Mouse (Mus musculus) WW6 (cell line): Measurements from ENCODE around the gene Cnot3.
"Not testable (repeated sequence)": the region's sequence is repeated elsewhere in the genome, so short reads cannot be mapped to it uniquely, and the experiment has no call there.

Experiments
- DNase-seq: peaks from one replicate; pipeline ENCODE4 v3.0.0-alpha.2; 2013; ENCODE audit warnings: low read depth, low spot score

Gene Cnot3

GRCm38 (mm10) chr7:3698471-3698870, 53.4 kb downstream of the Cnot3 start:
- DNase-seq: no peak

GRCm38 (mm10) chr7:3703148-3703878, 58.2 kb downstream of the Cnot3 start:
- no peak for DNase-seq

GRCm38 (mm10) chr7:3703879-3704441, 58.9 kb downstream of the Cnot3 start, which contains the start of gene Rps9:
Gene Rps9 (plus strand): TSS chr7:3703993.
- peak; percentile 86 for DNase-seq

- no peak for DNase-seq
Measured at GRCm38 (mm10) chr7:3704475-3704874, 59.4 kb downstream of the Cnot3 start.

- DNase-seq: not testable (repeated sequence)
Measured at GRCm38 (mm10) chr7:3705461-3705860, 60.4 kb downstream of the Cnot3 start.

GRCm38 (mm10) chr7:3705911-3706310, 60.8 kb downstream of the Cnot3 start:
- no peak for DNase-seq

- DNase-seq: no peak
Measured at GRCm38 (mm10) chr7:3706343-3706934, 61.4 kb downstream of the Cnot3 start.

- DNase-seq: no peak
Measured at GRCm38 (mm10) chr7:3707027-3707426, 62.0 kb downstream of the Cnot3 start.

- no peak for DNase-seq
Measured at GRCm38 (mm10) chr7:3707568-3708413, 62.7 kb downstream of the Cnot3 start.

GRCm38 (mm10) chr7:3708447-3708980, 63.4 kb downstream of the Cnot3 start:
- DNase-seq: not testable (repeated sequence)

GRCm38 (mm10) chr7:3709000-3709399, 63.9 kb downstream of the Cnot3 start:
- DNase-seq: no peak
